Mouse (Mus musculus): ENCODE results near the gene Fam81b.

- TF ChIP-seq GATA1 (IDR thresholded peaks at IDR 0.05; ENCODE audit: low read length) (no peak), TAL1 (IDR thresholded peaks at IDR 0.05; ENCODE audit: low read length) (no peak)
Measured at GRCm38 (mm10) chr13:76303160-76303559, 1.7 kb downstream of the Fam81b start.

Measured in erythroblast, embryonic 14.5 days (primary cell).